Mouse (Mus musculus): ENCODE measurements around the gene Kcnk2.

- TF ChIP-seq CTCF (IDR thresholded peaks at IDR 0.05; ENCODE audit: control insufficient read depth, insufficient read depth, low read length) = no peak
- no peak for TF ChIP-seq POLR2A (IDR thresholded peaks at IDR 0.05; ENCODE audit: borderline replicate concordance, control insufficient read depth, low read depth, low read length)
Observed at GRCm38 (mm10) chr1:189215131-189215530, 186.9 kb downstream of the Kcnk2 start.
